Mouse (Mus musculus): ENCODE measurements around the gene Fcrla. TPM values are rescaled to one million over a fixed set of nuclear protein-coding genes. Genes with fewer than 3 reads are reported as not detected.

Fcrla gene
- polyA plus RNA-seq (2012; rRNA removed): not detected in 2 replicates

GRCm38 (mm10) chr1:170927378-170927777 is at the start of gene Fcrla:
TSS of gene Fcrla (minus strand) at chr1:170927583.

GRCm38 (mm10) chr1:170976447-170976846 is 49.1 kb upstream of the Fcrla start, which contains the start of gene Fcgr2b:
TSS of gene Fcgr2b (minus strand) at chr1:170976547.

DNA sequence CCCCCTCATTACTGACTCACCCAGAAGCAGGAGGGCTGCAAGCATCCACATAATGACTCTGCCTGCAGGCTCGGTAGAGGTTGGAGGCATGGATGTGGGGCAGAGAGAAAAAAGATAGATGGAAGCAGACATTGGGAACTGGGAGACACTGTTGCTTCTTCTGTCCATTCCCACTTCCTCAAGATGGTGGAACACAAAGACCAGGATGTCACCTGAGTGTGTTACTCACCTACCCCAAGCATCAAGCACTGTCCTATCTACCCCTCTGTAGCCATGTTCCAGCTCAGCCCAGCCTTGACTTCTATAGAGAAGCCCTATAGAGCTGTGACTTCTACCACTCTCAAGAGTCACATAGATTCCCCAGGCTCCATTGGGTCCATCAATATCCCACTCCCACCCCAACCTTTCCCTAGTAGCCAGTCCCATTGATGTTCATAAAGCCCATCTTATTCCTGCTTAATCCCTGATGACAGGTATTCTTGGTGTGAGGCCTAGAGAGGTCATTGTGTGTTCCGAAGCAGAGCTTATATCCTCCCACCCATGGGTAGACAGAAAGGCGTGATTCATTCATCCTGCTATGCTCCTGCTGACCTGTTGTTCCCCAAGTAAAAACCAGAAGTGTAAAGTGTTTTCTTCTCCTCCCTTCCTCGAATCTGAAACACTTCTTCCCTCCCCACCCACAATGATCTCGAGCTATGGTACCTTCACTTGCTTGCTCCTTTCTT is 14.3 kb downstream of the Fcrla start, which contains the start of gene Fcrlb:
Gene Fcrlb (minus strand): TSS at position 51 of the 725 bp plus-strand sequence.

GRCm38 (mm10) chr1:170884978-170885561 is 42.3 kb downstream of the Fcrla start, which contains the start of the genes Gm26620 and Dusp12:
TSS of gene Gm26620 (plus strand) at chr1:170885065.
TSS of gene Dusp12 (minus strand) at chr1:170885540.

GRCm38 (mm10) chr1:170867691-170868105 is 59.7 kb downstream of the Fcrla start, which contains the start of gene Atf6:
TSS of gene Atf6 (minus strand) at chr1:170867771.

Other genes with a start within 250 kb of the Fcrla start
- 6.2 and 9.6 TPM in 2 replicates for gene Atf6, start 59.8 kb downstream of the Fcrla start, polyA plus RNA-seq (2012; rRNA removed)
- 0.46 and 0.57 TPM in 2 replicates for gene Gm26620, start 42.5 kb downstream of the Fcrla start, polyA plus RNA-seq (2012; rRNA removed)
- gene Dusp12, start 42.0 kb downstream of the Fcrla start, polyA plus RNA-seq (2012; rRNA removed): 38.4 and 46.7 TPM in 2 replicates
- gene Fcrlb, start 14.6 kb downstream of the Fcrla start, polyA plus RNA-seq (2012; rRNA removed): 0.04 TPM in 1 of 2 replicates, not detected in the other
- gene Fcgr2b, start 49.0 kb upstream of the Fcrla start, polyA plus RNA-seq (2012; rRNA removed): 0.47 and 0.58 TPM in 2 replicates
- gene Fcgr4, start 91.3 kb upstream of the Fcrla start, polyA plus RNA-seq (2012; rRNA removed): 0.20 and 0.45 TPM in 2 replicates
- gene Fcgr3, start 137.4 kb upstream of the Fcrla start, polyA plus RNA-seq (2012; rRNA removed): 5.1 and 6.4 TPM in 2 replicates
- gene Cfap126, start 186.3 kb upstream of the Fcrla start, polyA plus RNA-seq (2012; rRNA removed): 3.0 and 3.8 TPM in 2 replicates
- gene Sdhc, start 223.0 kb upstream of the Fcrla start, polyA plus RNA-seq (2012; rRNA removed): 236 and 443 TPM in 2 replicates
- 0.72 and 3.3 TPM in 2 replicates for gene Mpz, start 223.1 kb upstream of the Fcrla start, polyA plus RNA-seq (2012; rRNA removed)